Mouse (Mus musculus) embryonic facial prominence, embryonic 12.5 days (tissue): ENCODE measurements around the gene Slmap. TPM values are rescaled to one million over a fixed set of nuclear protein-coding genes. Genes with fewer than 3 reads are reported as not detected.

Source experiments
- ATAC-seq: fragments of 200-750 bp; cut with Nextera tagmentation; 2 replicates; pipeline ENCODE4 v1.8.0; 2017; ENCODE audit not compliant: insufficient number of reproducible peaks, insufficient read depth, low FRiP score, low TSS enrichment
- H3K27ac ChIP-seq: fragments of 300-500 bp; sonication (generic); 2 replicates; pipeline ENCODE4 v1.5.1; 2016; ENCODE audit warnings: mild to moderate bottlenecking
- H3K27me3 ChIP-seq: fragments of 300-500 bp; sonication (generic); 2 replicates; pipeline ENCODE4 v1.6.1; 2016; ENCODE audit warnings: mild to moderate bottlenecking, moderate library complexity
- H3K36me3 ChIP-seq: fragments of 300-500 bp; sonication (generic); 2 replicates; pipeline ENCODE4 v1.6.1; 2016; ENCODE audit warnings: mild to moderate bottlenecking
- H3K4me1 ChIP-seq: fragments of 300-500 bp; sonication (generic); 2 replicates; pipeline ENCODE4 v1.6.1; 2016
- H3K4me2 ChIP-seq: fragments of 300-500 bp; sonication (generic); replicated peaks from 2 replicates; pipeline ENCODE4 v1.6.1; 2016; ENCODE audit warnings: mild to moderate bottlenecking, moderate library complexity
- H3K4me3 ChIP-seq: fragments of 300-500 bp; sonication (generic); 2 replicates; pipeline ENCODE4 v1.5.1; 2016; ENCODE audit warnings: mild to moderate bottlenecking
- H3K9ac ChIP-seq: fragments of 300-500 bp; sonication (generic); 2 replicates; pipeline ENCODE4 v1.6.1; 2016; ENCODE audit warnings: mild to moderate bottlenecking, moderate library complexity
- H3K9me3 ChIP-seq: fragments of 300-500 bp; sonication (generic); 2 replicates; pipeline ENCODE4 v1.6.1; 2016; ENCODE audit warnings: mild to moderate bottlenecking, moderate library complexity
- WGBS: fragments of 180-500 bp; shearing (Covaris S2); methylation state at CpG from one replicate; pipeline ENCODE4 v1.1.7; 2016; 5-methylcytosine and 5-hydroxymethylcytosine counted together
- polyA plus RNA-seq: library from polyadenylated mRNA; unstranded; fragments of >200 nt; fragmentation: Nextera tagmentation; extraction: Ambion mirVana; gene quantifications from 2 replicates; pipeline ENCODE4 v1.2.1, GENCODE M21; 2016

Slmap gene
- polyA plus RNA-seq, 1 experiment from 2014 or later, result 26.9 TPM

GRCm38 (mm10) chr14:26552853-26553252, 18.1 kb upstream of the Slmap start:
- Histone ChIP-seq H3K36me3 (no peaks in the 10 kb centered on the region), H3K4me1 (no peaks in the 10 kb centered on the region), H3K27me3 (no peaks in the 10 kb centered on the region), H3K9me3 (no peaks in the 10 kb centered on the region), H3K9ac (no peak overlapping the region), H3K27ac (no peak overlapping the region), H3K4me3 (no peak overlapping the region), H3K4me2 (no peak overlapping the region)
- WGBS, result 91% methylated on average over 3 of the region's 3 CpGs
- no peak for ATAC-seq

DNA sequence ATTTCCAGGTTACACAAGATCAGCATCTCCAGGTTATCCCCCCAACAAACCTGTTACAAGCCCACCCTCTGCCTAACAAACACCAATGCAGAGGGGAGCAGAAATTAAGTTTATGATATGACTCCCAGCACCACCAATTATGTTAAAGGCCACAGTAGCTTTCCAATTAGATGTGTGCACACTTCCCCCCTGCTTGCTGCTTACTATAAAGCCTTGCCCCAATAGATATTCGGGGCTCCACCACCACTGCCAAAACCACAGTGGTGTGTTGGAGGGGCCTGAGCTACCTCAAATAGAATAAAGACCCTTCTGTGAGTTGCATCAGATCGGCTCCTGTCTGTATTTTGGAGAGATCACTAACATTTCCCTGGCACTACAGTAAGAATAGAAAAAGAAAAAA, 17.7 kb upstream of the Slmap start:
- Histone ChIP-seq H3K9me3 (no peaks in the 10 kb centered on the region), H3K4me2 (no peak overlapping the region), H3K4me1 (no peaks in the 10 kb centered on the region), H3K27me3 (no peaks in the 10 kb centered on the region), H3K36me3 (no peaks in the 10 kb centered on the region), H3K27ac (no peak overlapping the region), H3K4me3 (no peak overlapping the region), H3K9ac (no peak overlapping the region)
- 77% methylated on average over 2 of the region's 2 CpGs for WGBS
- no peak for ATAC-seq

- no peaks in the 10 kb centered on the region for H3K9me3 ChIP-seq
- no peak overlapping the region for H3K4me2 ChIP-seq
- H3K27ac ChIP-seq, result no peak overlapping the region
- no peak overlapping the region for H3K4me3 ChIP-seq
- H3K4me1 ChIP-seq, result no peaks in the 10 kb centered on the region
- no peak for ATAC-seq
- H3K36me3 ChIP-seq, result no peaks in the 10 kb centered on the region
- WGBS, result 86% methylated on average over 8 of the region's 8 CpGs
- H3K9ac ChIP-seq, result no peak overlapping the region
- H3K27me3 ChIP-seq, result no peaks in the 10 kb centered on the region
Observed at GRCm38 (mm10) chr14:26550712-26551111, 16.0 kb upstream of the Slmap start.

DNA sequence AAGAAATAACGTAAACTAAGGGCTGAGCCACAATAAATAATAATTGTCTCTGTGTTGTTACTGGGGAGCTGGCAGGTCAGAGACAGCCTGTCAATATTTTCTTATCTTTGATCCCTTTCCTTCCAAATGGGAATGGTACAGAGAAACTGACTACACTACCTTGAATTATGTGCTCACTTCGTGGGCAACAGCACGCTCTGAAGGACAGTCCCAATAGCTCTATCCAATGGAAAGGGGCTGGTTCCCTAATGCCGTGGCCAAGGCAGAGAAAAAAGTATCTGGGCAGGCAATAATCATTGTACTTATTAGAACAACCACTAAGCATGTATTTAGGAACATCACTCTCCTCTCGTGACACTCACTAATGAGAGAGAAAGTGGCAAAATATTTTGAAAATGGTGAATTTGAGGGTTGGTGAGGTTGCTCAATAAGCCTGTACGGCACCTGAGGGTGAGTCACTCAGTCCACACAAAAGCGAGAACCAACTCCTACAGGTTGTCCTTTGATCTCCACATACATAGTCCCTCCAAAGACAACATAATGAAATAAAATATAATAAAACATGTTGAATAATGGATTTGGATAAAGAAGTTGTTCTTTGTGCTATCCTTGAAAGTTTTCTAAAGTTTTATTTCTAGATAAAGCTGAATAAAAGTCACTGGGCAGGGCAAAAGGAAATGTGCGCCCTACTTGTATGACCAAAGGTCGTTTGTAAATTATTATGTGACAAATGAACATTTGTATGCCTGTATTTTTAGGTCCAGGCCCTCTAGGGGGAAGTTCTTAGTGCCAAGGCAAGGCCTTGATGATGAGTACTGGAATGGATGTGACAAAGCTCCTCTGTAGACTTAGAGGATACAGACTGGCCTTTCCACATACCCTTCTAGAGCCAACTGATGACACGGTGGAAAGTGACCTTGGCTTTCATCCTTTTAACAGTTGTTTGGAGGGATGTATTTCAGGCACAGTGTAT, 13.1 kb upstream of the Slmap start:
- no peak overlapping the region for H3K4me2 ChIP-seq
- WGBS, result 79% methylated on average over 10 of the region's 10 CpGs
- H3K4me1 ChIP-seq, result no peaks in the 10 kb centered on the region
- no peaks in the 10 kb centered on the region for H3K36me3 ChIP-seq
- no peaks in the 10 kb centered on the region for H3K9me3 ChIP-seq
- H3K27ac ChIP-seq, result no peak overlapping the region
- H3K27me3 ChIP-seq, result no peaks in the 10 kb centered on the region
- no peak overlapping the region for H3K4me3 ChIP-seq
- no peak for ATAC-seq
- H3K9ac ChIP-seq, result no peak overlapping the region

GRCm38 (mm10) chr14:26542136-26542535, 7.4 kb upstream of the Slmap start:
- no peak for ATAC-seq
- H3K9ac ChIP-seq, result no peak overlapping the region
- WGBS, result 97% methylated on average over 1 of the region's 1 CpGs
- H3K4me1 ChIP-seq, result no peaks in the 10 kb centered on the region
- no peak overlapping the region for H3K4me3 ChIP-seq
- no peaks in the 10 kb centered on the region for H3K36me3 ChIP-seq
- no peak overlapping the region for H3K27ac ChIP-seq
- H3K9me3 ChIP-seq, result no peaks in the 10 kb centered on the region
- H3K4me2 ChIP-seq, result no peak overlapping the region
- no peaks in the 10 kb centered on the region for H3K27me3 ChIP-seq

DNA sequence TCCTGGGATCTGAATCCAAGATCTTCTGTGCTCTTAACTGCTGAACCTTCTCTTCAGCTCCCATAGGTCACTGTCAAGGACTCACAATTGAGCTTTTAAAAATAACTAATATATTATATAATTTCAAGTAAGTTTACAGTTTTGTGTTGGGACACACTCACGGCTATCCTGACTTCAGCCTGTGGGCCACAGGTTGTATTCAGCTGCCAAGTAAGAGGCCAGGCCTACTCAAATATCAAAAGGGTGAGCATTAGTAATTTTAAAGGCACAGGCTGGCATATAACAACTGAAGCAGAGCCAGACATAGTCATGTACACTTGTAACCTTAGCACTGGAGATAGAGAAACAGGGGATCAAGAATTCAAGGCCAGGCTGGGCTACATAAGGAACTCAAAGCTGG, 5.8 kb upstream of the Slmap start:
- WGBS, result 58% methylated on average over 1 of the region's 1 CpGs
- Histone ChIP-seq H3K27ac (no peak overlapping the region), H3K9ac (no peak overlapping the region), H3K4me2 (no peak overlapping the region), H3K27me3 (no peaks in the 10 kb centered on the region), H3K4me1 (no peaks in the 10 kb centered on the region), H3K9me3 (no peaks in the 10 kb centered on the region), H3K36me3 (no peaks in the 10 kb centered on the region), H3K4me3 (no peak overlapping the region)
- no peak for ATAC-seq

- no peak overlapping the region for H3K9ac ChIP-seq
Observed at GRCm38 (mm10) chr14:26539241-26539640, 4.5 kb upstream of the Slmap start.

DNA sequence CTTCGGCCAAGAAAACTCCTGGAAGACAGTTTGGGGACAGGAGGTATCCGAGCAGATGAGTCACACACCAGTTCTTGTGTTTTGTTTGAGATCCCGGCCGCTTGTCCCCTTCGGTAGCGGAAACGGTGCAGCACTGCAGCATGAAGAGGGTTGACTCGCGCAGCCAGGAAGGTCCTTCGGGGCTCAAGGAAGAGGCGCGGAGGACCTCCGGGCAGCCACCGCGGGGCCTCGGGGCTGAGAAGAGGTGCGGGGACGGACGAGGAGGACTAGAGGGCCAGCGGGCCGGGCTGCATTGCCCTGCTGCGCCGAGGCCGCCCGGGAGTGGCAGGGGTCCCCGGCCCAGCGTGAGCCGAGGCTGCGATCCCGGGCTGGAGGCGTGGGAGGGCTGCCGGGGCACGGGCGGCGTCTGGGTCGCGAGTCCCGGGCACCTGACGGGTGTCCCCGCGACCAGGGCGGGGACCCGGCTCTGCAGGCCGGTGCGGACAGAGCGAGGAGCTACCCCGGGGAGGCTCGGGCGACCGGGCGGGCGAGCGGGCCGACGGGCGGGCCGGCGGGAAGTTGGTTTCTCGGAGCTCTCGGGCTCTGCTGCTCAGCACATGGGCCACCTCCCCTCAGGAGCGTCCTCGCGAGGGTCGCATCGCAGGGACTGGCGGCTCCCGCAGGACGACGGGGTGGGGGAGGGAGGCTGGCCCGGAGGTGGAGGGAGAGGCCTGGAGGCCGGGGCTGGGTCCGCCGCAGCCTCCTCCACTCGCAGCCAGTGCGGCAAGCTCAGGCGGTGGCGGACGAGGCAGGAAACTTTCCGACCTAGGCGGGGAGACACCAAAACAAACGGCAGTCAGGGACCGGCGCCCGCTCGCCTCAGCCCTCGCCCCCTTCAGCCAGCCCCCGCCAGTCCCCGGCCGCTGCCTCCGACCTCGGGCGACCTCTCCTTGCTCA, 642 bp downstream of the Slmap start:
- Histone ChIP-seq H3K4me3 (peak overlapping the region; percentile 97), H3K36me3 (0 out of 2 replicates have a peak, but pooled peaks cover 2% of the 10 kb centered on the region), H3K4me1 (peaks cover 33% of the 10 kb centered on the region), H3K4me2 (peak overlapping the region; percentile 92), H3K27ac (peak overlapping the region; percentile 78), H3K9ac (peak overlapping the region; percentile 92), H3K27me3 (no peaks in the 10 kb centered on the region), H3K9me3 (no peaks in the 10 kb centered on the region)
- ATAC-seq, result peak; percentile 76
- WGBS, result under 1% methylated on average over 84 of the region's 92 CpGs

More at GRCm38 (mm10) chr14:26539241-26539640, 4.5 kb upstream of the Slmap start:
- no peak for ATAC-seq
- Histone ChIP-seq H3K36me3 (no peaks in the 10 kb centered on the region), H3K4me3 (no peak overlapping the region), H3K27ac (no peak overlapping the region), H3K9me3 (no peaks in the 10 kb centered on the region), H3K4me2 (no peak overlapping the region), H3K27me3 (no peaks in the 10 kb centered on the region), H3K4me1 (no peaks in the 10 kb centered on the region)
- WGBS, result 85% methylated on average over 4 of the region's 4 CpGs

DNA sequence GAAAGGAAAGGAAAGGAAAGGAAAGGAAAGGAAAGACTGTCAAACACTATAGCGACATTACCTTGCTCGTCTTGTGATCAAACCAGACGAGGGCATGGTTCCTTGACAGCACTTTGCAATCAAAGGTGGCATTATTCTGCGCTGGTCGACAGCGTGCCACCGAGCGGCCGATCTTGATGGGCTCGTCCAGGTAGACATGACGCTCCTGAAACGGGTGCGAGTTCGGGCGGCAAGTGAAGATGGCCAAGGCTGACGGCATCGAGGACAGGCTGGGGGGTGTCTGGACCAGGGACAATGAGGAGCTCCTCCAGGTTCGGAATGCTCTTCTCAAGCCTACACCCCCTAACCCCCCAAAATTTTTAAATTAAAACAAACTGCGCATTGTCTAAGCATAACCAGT, 1.5 kb downstream of the Slmap start:
- no peak for ATAC-seq
- Histone ChIP-seq H3K27me3 (no peaks in the 10 kb centered on the region), H3K4me2 (peak overlapping the region; percentile 92), H3K27ac (no peak overlapping the region), H3K9ac (peak overlapping the region; percentile 92), H3K4me1 (peaks cover 33% of the 10 kb centered on the region), H3K36me3 (0 out of 2 replicates have a peak, but pooled peaks cover 2% of the 10 kb centered on the region), H3K9me3 (no peaks in the 10 kb centered on the region), H3K4me3 (peak overlapping the region; percentile 97)
- WGBS, result 23% methylated on average over 19 of the region's 19 CpGs

GRCm38 (mm10) chr14:26532752-26533151, 2.0 kb downstream of the Slmap start:
- WGBS, result 45% methylated on average over 9 of the region's 9 CpGs
- peak overlapping the region; percentile 92; the same call in 1 of the 2 replicates for H3K9ac ChIP-seq

DNA sequence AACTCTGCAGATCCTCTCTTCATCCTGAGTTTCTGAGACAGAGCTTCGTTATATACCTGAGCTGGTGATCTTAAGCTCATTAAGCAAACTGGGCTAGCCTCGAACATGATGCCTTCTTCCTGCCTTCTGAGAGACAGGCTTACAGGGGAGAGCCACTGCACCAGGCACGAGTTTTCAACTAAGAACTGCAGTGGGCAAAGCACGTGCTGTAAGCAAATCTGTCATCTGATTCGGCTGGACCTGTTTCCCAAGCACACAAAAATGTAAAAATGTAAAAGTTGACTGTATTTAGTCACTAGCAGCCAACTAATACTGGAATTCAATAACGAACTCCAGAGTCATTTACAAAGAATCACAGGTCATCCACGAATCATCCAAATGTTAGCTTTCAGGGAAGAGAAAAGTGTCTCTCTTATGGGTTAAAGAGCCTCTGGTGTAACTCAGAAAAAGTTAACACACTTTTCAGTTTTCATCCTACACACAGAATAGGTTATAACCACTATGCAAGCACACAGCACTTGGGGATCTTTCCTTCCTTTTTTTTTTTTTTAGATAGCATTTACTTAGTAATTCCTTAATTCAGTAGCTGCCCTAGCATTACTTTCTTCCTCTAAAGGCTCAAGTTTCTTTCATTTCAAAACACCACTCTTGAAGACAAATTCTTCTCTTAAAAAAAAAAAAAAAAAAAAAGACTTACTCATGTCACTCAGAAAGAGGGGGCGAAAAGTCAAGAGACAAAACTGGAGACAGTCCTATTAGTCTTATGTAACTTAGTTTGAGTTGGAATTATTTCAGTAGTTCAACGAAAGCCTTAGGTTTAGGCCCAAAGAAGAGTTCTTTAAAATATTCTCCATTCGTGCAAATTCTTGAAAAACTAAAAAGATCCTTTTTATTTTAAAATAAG, 3.1 kb downstream of the Slmap start:
- 76% methylated on average over 10 of the region's 10 CpGs for WGBS
- Histone ChIP-seq H3K4me2 (peak overlapping the region; percentile 26), H3K27me3 (no peaks in the 10 kb centered on the region), H3K9ac (no peak overlapping the region), H3K27ac (no peak overlapping the region), H3K4me3 (no peak overlapping the region), H3K4me1 (peaks cover 33% of the 10 kb centered on the region), H3K9me3 (no peaks in the 10 kb centered on the region), H3K36me3 (0 out of 2 replicates have a peak, but pooled peaks cover 2% of the 10 kb centered on the region)
- ATAC-seq, result no peak

More at GRCm38 (mm10) chr14:26532752-26533151, 2.0 kb downstream of the Slmap start:
- Histone ChIP-seq H3K4me1 (peaks cover 33% of the 10 kb centered on the region), H3K4me2 (peak overlapping the region; percentile 92), H3K27ac (no peak overlapping the region), H3K36me3 (0 out of 2 replicates have a peak, but pooled peaks cover 2% of the 10 kb centered on the region), H3K9me3 (no peaks in the 10 kb centered on the region), H3K4me3 (peak overlapping the region; percentile 97), H3K27me3 (no peaks in the 10 kb centered on the region)
- no peak for ATAC-seq
